Mouse (Mus musculus) myocyte (in vitro differentiated cells): ENCODE data around the gene Gnb4. TPM values are rescaled to one million over a fixed set of nuclear protein-coding genes. Genes with fewer than 3 reads are reported as not detected.

ENCODE experiments used
- H3K27me3 ChIP-seq: one replicate; pipeline ENCODE4 v1.6.1; 2011; ENCODE audit not compliant: control insufficient read depth, insufficient read depth, insufficient read length
- H3K36me3 ChIP-seq: one replicate; pipeline ENCODE4 v1.6.1; 2011; ENCODE audit not compliant: control insufficient read depth, insufficient read depth
- H3K4me2 ChIP-seq: one replicate; pipeline ENCODE4 v1.6.1; 2011; ENCODE audit warnings: low read depth, control low read depth
- H3K4me3 ChIP-seq: one replicate; pipeline ENCODE4 v1.5.1; 2011; ENCODE audit warnings: mild to moderate bottlenecking, control low read depth, moderate library complexity
- H3K79me2 ChIP-seq: one replicate; pipeline ENCODE4 v1.6.1; 2011; ENCODE audit not compliant: control insufficient read depth, insufficient read depth
- H3ac ChIP-seq: one replicate; pipeline ENCODE4 v1.6.1; 2011; ENCODE audit not compliant: control insufficient read depth, insufficient read length
- CEBPB ChIP-seq: IDR thresholded peaks from 2 replicates; pipeline ENCODE4 v1.6.1; 2011; ENCODE audit warnings: mild to moderate bottlenecking, moderate library complexity; ENCODE audit not compliant: poor library complexity, insufficient read depth, severe bottlenecking
- E2F4 ChIP-seq: IDR thresholded peaks from one replicate; pipeline ENCODE4 v1.6.1; 2011; ENCODE audit warnings: mild to moderate bottlenecking, control low read depth, moderate library complexity; ENCODE audit not compliant: insufficient read depth
- MAX ChIP-seq: IDR thresholded peaks from one replicate; pipeline ENCODE4 v1.6.1; 2011; ENCODE audit warnings: low read depth, mild to moderate bottlenecking, control low read depth
- MYOD1 ChIP-seq, 3 experiments: IDR thresholded peaks; one replicate each; pipeline ENCODE4 v1.6.1; 2011; ENCODE audit warnings: control low read depth in 2 of 3, low read depth in 2 of 3, mild to moderate bottlenecking in 2 of 3, moderate library complexity in 1 of 3; ENCODE audit not compliant: insufficient read length in 2 of 3, control insufficient read depth in 1 of 3
- MYOG ChIP-seq, 3 experiments: IDR thresholded peaks; one replicate each; pipeline ENCODE4 v1.6.1; 2011; ENCODE audit warnings: control low read depth in 2 of 3, low read depth in 2 of 3, mild to moderate bottlenecking in 2 of 3; ENCODE audit not compliant: insufficient read length in 2 of 3, control insufficient read depth in 1 of 3, insufficient read depth in 1 of 3
- POLR2A ChIP-seq: IDR thresholded peaks from one replicate; pipeline ENCODE4 v1.6.1; 2011; ENCODE audit warnings: low read depth, mild to moderate bottlenecking, control low read depth, moderate library complexity; ENCODE audit not compliant: insufficient read length
- POLR2AphosphoS2 ChIP-seq: IDR thresholded peaks from one replicate; pipeline ENCODE4 v1.6.1; 2011; ENCODE audit warnings: low read depth, control low read depth; ENCODE audit not compliant: insufficient read length
- REST ChIP-seq: IDR thresholded peaks from one replicate; pipeline ENCODE4 v1.6.1; 2011; ENCODE audit warnings: mild to moderate bottlenecking, control low read depth, moderate library complexity; ENCODE audit not compliant: insufficient read depth, insufficient read length
- SRF ChIP-seq: IDR thresholded peaks from one replicate; pipeline ENCODE4 v1.6.1; 2011; ENCODE audit warnings: low read depth; ENCODE audit not compliant: control insufficient read depth, insufficient read length
- TCF12 ChIP-seq: IDR thresholded peaks from one replicate; pipeline ENCODE4 v1.6.1; 2011; ENCODE audit warnings: mild to moderate bottlenecking, control low read depth; ENCODE audit not compliant: poor library complexity, insufficient read depth, severe bottlenecking
- TCF3 ChIP-seq: IDR thresholded peaks from one replicate; pipeline ENCODE4 v1.6.1; 2011; ENCODE audit warnings: low read depth, control low read depth; ENCODE audit not compliant: insufficient read length
- USF1 ChIP-seq: IDR thresholded peaks from one replicate; pipeline ENCODE4 v1.6.1; 2011; ENCODE audit warnings: low read depth, mild to moderate bottlenecking, control low read depth, moderate library complexity
- polyA plus RNA-seq: library from polyadenylated mRNA; unstranded; fragments of >200 nt; fragmentation: generic; extraction: Trizol; gene quantifications from one replicate; pipeline ENCODE4 v1.2.1, GENCODE M21; 2012; ENCODE audit warnings: missing spikeins

Gene Gnb4
- polyA plus RNA-seq, 1 experiment = 13.6 TPM

DNA sequence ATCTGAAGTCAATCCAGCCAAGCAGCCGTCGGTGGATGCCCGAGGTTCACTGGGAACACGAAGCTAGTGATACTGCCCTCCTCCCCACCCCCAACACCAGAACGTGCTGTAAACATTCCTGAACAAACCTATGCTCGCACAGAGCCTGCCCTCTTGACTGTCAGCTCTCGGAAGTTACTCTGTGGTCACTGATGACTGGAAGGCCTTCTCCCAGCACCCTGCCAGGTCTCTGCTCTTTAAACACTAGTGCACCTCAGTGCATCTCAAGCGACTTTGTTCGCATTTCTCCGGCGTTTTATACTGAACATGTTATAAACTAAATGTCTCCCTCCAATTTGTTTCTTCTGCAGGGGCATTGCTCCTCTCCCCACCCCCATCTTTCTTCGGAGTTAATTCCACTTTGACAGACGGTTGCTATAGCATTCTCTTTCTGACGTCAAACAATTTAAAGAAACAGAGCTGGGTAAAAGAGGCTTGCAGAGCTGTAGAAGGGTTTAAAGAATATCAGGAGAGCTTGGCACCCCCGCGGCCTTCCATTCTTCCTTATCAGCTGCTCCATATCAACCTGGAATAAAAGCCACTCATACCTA lies 763 bp upstream of the Gnb4 start:
- Histone ChIP-seq H3ac (no peak overlapping the region), H3K36me3 (no peaks in the 10 kb centered on the region), H3K4me3 (peak overlapping the region; percentile 41), H3K79me2 (peaks cover 18% of the 10 kb centered on the region), H3K27me3 (no peaks in the 10 kb centered on the region), H3K4me2 (peak overlapping the region; percentile 34)
- TF ChIP-seq MAX (no peak), TCF3 (no peak), MYOG (IDR thresholded peaks at IDR 0.05; ENCODE audit: control insufficient read depth in 1 of 3, insufficient read depth in 1 of 3, insufficient read length in 2 of 3, low read depth in 2 of 3) (no peak), POLR2A (no peak), MYOD1 (IDR thresholded peaks at IDR 0.05; ENCODE audit: control insufficient read depth in 1 of 3, insufficient read length in 2 of 3, low read depth in 2 of 3) (no peak), USF1 (no peak), SRF (no peak)

DNA sequence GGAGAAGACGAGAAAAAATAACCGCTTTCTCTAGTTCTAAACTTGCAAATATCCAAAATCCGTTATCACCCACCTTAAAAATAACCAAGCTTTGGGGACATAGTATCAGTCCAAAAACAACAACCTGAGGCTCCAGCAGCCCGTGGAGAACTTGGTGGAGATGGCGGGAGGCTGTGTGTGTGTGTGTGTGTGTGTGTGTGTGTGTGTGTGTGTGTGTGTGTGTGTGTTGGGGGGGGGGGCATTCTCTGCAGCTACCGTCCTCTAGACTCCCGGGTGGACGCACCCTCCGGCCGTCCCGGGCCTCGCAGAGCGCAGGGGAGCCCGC lies 417 bp downstream of the Gnb4 start:
- Histone ChIP-seq H3K27me3 (no peaks in the 10 kb centered on the region), H3K4me3 (peak overlapping the region; percentile 41), H3ac (peak overlapping the region; percentile 55), H3K79me2 (peaks cover 18% of the 10 kb centered on the region), H3K4me2 (peak overlapping the region; percentile 99), H3K36me3 (no peaks in the 10 kb centered on the region)
- TF ChIP-seq CEBPB (no peak), USF1 (no peak), TCF3 (no peak), MAX (no peak), POLR2AphosphoS2 (no peak), E2F4 (no peak), MYOD1 (IDR thresholded peaks at IDR 0.05; ENCODE audit: control insufficient read depth in 1 of 3, insufficient read length in 2 of 3, low read depth in 2 of 3) (no peak), TCF12 (no peak), POLR2A (no peak), SRF (no peak), MYOG (IDR thresholded peaks at IDR 0.05; ENCODE audit: control insufficient read depth in 1 of 3, insufficient read depth in 1 of 3, insufficient read length in 2 of 3, low read depth in 2 of 3) (no peak), REST (no peak)

DNA sequence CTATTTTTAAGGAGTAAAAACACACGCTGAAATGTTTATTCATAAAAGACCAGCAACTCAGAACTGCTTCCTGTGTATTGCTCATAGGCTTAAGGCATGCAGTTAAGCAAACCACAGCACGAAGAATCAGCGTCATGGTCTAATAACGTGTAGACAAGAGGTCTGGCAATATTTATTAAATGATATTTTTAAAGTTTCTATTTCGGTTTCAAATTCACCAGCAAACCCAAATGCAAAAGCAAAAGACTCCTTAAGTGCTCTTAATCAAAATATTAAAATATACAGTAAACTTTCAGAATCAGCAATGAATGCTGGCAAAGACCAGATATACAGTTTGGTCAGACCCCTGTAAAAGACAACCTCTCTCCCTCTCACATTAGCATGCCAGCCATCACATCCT lies 1.0 kb downstream of the Gnb4 start:
- H3K4me2 ChIP-seq = peak overlapping the region; percentile 99
- no peaks in the 10 kb centered on the region for H3K36me3 ChIP-seq
- peak overlapping the region; percentile 41 for H3K4me3 ChIP-seq
- H3ac ChIP-seq = no peak overlapping the region
- TF ChIP-seq POLR2A (no peak), MYOD1 (IDR thresholded peaks at IDR 0.05; ENCODE audit: control insufficient read depth in 1 of 3, insufficient read length in 2 of 3, low read depth in 2 of 3) (no peak), SRF (no peak), TCF3 (no peak), CEBPB (no peak)
- H3K79me2 ChIP-seq = peaks cover 18% of the 10 kb centered on the region
- H3K27me3 ChIP-seq = no peaks in the 10 kb centered on the region

DNA sequence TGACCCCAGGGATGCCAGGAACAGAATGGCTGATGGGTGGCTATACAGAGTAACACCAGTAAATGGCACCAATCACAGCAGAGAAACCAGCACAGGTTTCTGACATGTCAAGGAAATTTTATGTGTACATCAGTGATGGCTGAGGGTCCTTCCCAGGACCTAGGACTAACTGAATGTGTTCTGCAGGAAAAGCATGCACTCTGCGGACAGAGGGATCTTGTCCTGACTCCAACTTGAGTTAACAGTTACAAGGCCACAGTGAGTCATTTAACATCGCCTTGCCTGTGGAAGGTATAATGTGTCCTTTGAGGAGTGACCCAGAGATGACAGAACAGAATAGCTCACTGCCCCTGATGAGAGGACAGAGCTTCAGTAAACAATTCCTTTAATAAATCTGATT lies 1.6 kb downstream of the Gnb4 start:
- peak overlapping the region; percentile 41 for H3K4me3 ChIP-seq
- H3K4me2 ChIP-seq = peak overlapping the region; percentile 99
- TF ChIP-seq MYOG (IDR thresholded peaks at IDR 0.05; ENCODE audit: control insufficient read depth in 1 of 3, insufficient read depth in 1 of 3, insufficient read length in 2 of 3, low read depth in 2 of 3) (no peak), MAX (no peak), SRF (no peak), CEBPB (no peak), POLR2AphosphoS2 (no peak), E2F4 (no peak), REST (no peak), USF1 (no peak), POLR2A (no peak), TCF3 (no peak)
- H3ac ChIP-seq = no peak overlapping the region
- no peaks in the 10 kb centered on the region for H3K27me3 ChIP-seq
- H3K36me3 ChIP-seq = no peaks in the 10 kb centered on the region
- H3K79me2 ChIP-seq = peaks cover 18% of the 10 kb centered on the region

DNA sequence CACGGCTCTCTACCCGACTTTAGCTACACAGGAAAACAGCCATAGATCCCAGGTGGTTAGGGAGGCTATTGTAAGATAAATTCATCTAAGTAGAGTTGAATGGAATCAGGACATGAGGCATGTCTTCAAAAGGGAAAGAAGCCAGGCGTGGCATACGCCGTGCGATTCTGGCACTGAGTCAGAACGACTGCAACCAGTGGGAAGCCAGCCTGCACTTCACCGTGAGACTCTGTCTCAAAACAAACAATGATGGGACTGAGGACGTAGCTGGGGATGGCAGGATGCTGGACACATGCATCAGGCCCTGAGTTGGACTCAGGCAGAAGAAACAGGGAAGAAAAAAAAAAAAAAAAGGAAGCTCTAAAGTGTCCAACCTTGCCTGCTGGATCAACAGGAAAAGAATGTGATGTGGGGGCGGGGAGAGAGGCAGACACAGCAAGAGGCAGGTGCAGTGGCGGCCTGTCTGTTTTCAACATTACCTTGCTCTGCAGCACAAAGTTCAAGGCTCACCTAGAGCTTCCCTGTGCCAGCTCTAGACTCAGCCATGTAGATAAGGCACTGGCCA lies 4.7 kb downstream of the Gnb4 start:
- TF ChIP-seq USF1 = no peak
- TF ChIP-seq CEBPB = no peak
- Histone ChIP-seq H3K36me3 (no peaks in the 10 kb centered on the region), H3K4me3 (no peak overlapping the region), H3K4me2 (no peak overlapping the region), H3K79me2 (peaks cover 18% of the 10 kb centered on the region), H3K27me3 (no peaks in the 10 kb centered on the region), H3ac (no peak overlapping the region)
